In genomic region chr4:88744207-88744606, GRCm38 (mm10) we compare ENCODE assay signal across 22 mouse cellular contexts. TPM values are rescaled to one million over a fixed set of nuclear protein-coding genes. Genes with fewer than 3 reads are reported as not detected.
DNase-seq lines count a peak whose midpoint lies in the region; ATAC-seq and TF ChIP-seq lines count a peak whose summit lies in the region.
"Had no signal": no experiment of that assay in that cellular context is flagged by ENCODE, and none has a peak within 500 bp of the region (broad histone marks: within the 10 kb centered on the region; RNA-seq: fewer than 3 reads in every experiment).

No protein-coding gene starts in this region.

- no peak overlapping the region for H3K27ac ChIP-seq in layer of hippocampus, adult 2 months
- H3K27ac ChIP-seq: embryonic facial prominence, embryonic 15.5 days; forebrain, embryonic 13.5 days; kidney, postnatal 0 days; left cerebral cortex, adult 2 months; liver, embryonic 15.5 days; midbrain, embryonic 12.5 days had no signal

- intact Hi-C loops in left cerebral cortex, postnatal 36 days (cut with DNase I), result loop anchor here (10.0 kb wide), 1 partner anchor 49 kb away; the partner anchor contains the start of gene Ifnab

- 0 out of 2 replicates have a peak, but pooled peaks have one; percentile 16 for TF ChIP-seq CTCF in layer of hippocampus, adult 2 months (conservative IDR thresholded peaks at IDR 0.05)

- H3K4me3 ChIP-seq in layer of hippocampus, adult 2 months, result no peak overlapping the region
- H3K4me3 ChIP-seq: embryonic facial prominence, embryonic 15.5 days; forebrain, embryonic 13.5 days; left cerebral cortex, adult 2 months; liver, embryonic 15.5 days; midbrain, embryonic 12.5 days had no signal

- 0 out of 2 replicates have a peak, but pooled peaks have one; percentile 61 for ATAC-seq in cerebellum, adult (ENCODE audit: insufficient number of reproducible peaks, low FRiP score, low TSS enrichment)
- ATAC-seq: forebrain, embryonic 13.5 days; inflammation-experienced regulatory T-cells, adult 6 months had no signal

- no peak for DNase-seq in cerebellum, adult 8-10 months
- no peak for DNase-seq in layer of hippocampus, adult 2 months (ENCODE audit: low spot score in 2 of 2)
- DNase-seq in layer of hippocampus, adult 9-11 months, result no peak
- DNase-seq in thymus, postnatal 25 days, result peak; percentile 26
- no peak for DNase-seq in thymus, postnatal 14 days
- no peak for DNase-seq in left cerebral cortex, postnatal 36 days (ENCODE audit: low spot score in 2 of 2)
- DNase-seq in right cerebral cortex, adult 2 months (ENCODE audit: low spot score in 2 of 2), result no peak
- DNase-seq: adrenal gland, postnatal 36 days; cerebellum, postnatal 14 days; embryo, embryonic 11 days; lung, postnatal 4 days; retina, postnatal 1 day had no signal

RNA-seq across cellular contexts. Expression of gene Gm13271, which starts 10.5 kb away (rescaled TPM):
- not detected for total RNA-seq in layer of hippocampus, adult 2 months (2021)
- total RNA-seq in left cerebral cortex, postnatal 36 days (2021), result not detected
- total RNA-seq: adrenal gland, postnatal 36 days; layer of hippocampus, adult 18-20 months; left cerebral cortex, adult 2 months; neutrophil, adult 5-6 weeks had no signal

RNA-seq across cellular contexts. Expression of gene Gm13283, which starts 15.7 kb away (rescaled TPM):
- total RNA-seq in layer of hippocampus, adult 2 months (2021), result not detected
- total RNA-seq in left cerebral cortex, postnatal 36 days (2021), result not detected
- total RNA-seq: layer of hippocampus, adult 18-20 months; left cerebral cortex, adult 2 months had no signal

RNA-seq across cellular contexts. Expression of gene Klhl9, which starts 21.9 kb away (rescaled TPM):
- 100 to 1,000 TPM; 105 to 107 TPM for total RNA-seq in layer of hippocampus, adult 2 months (2021)
- total RNA-seq in left cerebral cortex, postnatal 36 days (2021), result 100 to 1,000 TPM in 1 of 2 experiments, 10 to 100 TPM in 1; 92.7 to 101 TPM

RNA-seq across cellular contexts. Expression of gene Gm26566, which starts 22.6 kb away (rescaled TPM):
- 1 to 10 TPM; 1.3 to 1.5 TPM for total RNA-seq in layer of hippocampus, adult 2 months (2021)
- 1 to 10 TPM in 1 of 2 experiments, under 1 TPM in 1; 0.66 to 1.5 TPM for total RNA-seq in left cerebral cortex, postnatal 36 days (2021)

RNA-seq across cellular contexts. Expression of gene Gm13290, which starts 29.4 kb away (rescaled TPM):
- not detected for total RNA-seq in layer of hippocampus, adult 2 months (2021)
- total RNA-seq in left cerebral cortex, postnatal 36 days (2021), result not detected
- total RNA-seq: adrenal gland, postnatal 36 days; layer of hippocampus, adult 18-20 months; left cerebral cortex, adult 2 months; neutrophil, adult 5-6 weeks had no signal
